Mouse (Mus musculus) ovary, postnatal 10 days (tissue): ENCODE results near the gene Mrgpra1.
"Not testable (repeated sequence)": the region's sequence is repeated elsewhere in the genome, so short reads cannot be mapped to it uniquely, and the experiment has no call there.

Source experiments
- DNase-seq: peaks from one replicate; pipeline ENCODE4 v3.0.0; 2022; ENCODE audit warnings: low spot score

Mrgpra1 gene

DNA sequence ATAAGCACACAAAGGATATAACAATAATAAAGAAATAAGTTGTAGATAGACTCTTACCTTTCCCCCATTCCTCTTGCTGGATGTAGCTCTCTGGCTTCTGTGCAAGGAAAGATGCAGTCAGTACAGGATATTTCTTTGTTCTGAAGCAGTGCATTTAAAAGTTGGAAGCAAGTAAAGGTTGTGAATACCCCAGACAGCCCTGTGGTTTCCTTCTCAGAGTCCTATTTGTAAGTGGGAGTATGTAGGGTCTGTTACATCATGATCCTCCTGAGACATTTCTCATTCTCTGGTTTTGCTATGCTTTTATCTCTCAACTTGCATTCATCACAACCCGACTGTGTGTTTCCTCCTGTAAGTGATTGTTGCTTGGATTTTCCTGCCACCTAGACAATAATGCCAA is at the start of gene Mrgpra1:
TSS of gene Mrgpra1 (minus strand) at position 101 of the 400 bp plus-strand sequence.
- no peak for DNase-seq

DNA sequence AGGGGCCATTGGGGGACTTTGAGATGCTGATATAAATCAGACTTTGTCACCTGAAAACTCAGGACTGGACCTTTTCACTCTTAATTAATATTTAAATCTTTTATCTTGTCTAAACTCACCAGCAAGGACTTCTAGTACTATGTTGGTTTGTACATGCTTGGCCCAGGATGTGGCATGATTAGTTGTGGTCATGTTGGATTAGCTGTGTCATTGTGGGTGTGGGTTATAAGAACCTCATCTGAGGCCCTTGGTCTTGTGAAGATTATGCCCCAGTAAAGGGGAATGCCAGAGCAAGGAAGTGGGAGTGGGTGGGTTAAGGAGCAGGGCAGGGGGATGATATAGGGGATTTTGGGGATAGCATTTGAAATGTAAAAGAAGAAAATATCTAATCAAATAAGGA is 47.1 kb upstream of the Mrgpra1 start:
- DNase-seq: no peak

DNA sequence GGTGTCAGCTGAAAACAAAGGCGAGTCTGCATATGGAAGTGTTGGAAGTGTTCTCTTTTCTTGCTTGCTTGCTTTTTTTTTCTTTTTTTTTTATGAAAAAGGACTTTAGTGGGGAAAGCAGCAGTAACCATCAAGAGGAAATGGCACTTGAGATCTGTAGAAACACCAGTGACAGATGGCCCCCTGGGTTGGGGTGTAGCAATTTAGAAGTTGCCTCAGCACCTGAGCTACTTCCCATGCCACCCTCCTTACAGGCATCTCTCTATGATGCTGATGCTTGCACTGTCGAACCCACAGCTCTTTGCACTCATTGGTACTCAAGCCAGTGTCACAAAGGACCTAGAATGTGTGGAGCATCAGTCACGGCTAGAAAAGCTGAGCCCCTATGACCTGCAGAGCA is 5.6 kb downstream of the Mrgpra1 start:
- DNase-seq: no peak

DNA sequence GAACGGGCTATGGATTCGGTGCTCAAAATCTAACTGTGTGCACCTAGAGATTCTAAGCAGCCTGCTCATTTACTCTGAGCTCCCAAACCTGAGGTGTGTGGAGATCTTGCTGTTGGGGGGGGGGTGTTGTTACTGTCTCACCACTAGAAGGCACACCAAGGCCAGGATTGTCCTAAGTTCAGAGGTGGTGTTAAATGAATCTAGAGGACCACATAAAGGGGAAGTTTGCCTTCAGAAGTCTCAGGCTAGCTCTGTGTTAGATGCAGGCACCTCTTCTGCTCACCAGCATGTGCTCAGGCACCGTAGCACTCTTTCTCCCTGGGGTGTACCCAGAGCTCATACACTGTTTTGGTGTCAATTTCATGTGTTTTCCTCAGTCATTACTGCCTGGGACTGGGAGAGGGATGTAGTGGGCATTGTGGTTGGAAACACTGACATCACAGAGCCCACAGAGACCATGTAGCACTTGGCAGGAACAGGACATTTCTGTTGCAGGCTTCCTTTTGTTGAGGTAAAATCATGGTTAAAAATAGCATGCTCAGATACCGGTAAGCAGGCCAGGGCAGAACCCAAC is 8.0 kb downstream of the Mrgpra1 start:
- DNase-seq: no peak

DNA sequence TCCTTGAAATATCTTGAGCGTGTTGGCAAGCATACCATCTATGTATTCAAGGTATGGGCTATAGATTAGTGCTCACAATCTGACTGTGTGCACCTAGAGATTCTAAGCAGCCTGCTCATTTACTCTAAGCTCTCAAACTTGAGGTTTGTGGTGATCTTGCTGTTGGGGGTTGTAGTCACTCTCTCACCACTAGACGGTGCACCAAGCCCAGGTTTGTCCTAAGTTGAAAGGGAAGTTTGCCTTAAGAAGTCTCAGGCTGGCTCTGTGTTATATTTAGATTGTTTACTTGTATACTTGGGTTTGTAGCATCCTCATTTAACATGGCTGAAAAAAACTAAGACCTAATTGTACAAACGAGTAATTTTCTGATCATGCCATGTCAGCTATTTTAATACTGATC is 12.2 kb downstream of the Mrgpra1 start:
- DNase-seq: not testable (repeated sequence)

DNA sequence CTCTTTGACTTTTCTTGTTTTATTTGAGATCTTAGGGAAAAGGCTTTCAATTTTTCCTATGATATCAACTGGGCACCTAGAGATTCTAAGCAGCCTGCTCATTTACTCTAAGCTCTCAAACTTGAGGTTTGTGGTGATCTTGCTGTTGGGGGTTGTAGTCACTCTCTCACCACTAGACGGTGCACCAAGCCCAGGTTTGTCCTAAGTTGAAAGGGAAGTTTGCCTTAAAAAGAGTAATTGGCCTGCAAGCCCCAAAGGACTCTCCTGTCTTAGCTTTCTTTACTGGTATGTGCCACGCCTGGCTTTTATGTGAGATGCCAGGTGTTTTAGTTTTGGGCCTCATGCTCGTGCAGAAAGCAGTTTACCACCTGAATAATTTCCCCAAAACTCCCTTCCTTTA is 12.7 kb downstream of the Mrgpra1 start:
- DNase-seq: not testable (repeated sequence)

DNA sequence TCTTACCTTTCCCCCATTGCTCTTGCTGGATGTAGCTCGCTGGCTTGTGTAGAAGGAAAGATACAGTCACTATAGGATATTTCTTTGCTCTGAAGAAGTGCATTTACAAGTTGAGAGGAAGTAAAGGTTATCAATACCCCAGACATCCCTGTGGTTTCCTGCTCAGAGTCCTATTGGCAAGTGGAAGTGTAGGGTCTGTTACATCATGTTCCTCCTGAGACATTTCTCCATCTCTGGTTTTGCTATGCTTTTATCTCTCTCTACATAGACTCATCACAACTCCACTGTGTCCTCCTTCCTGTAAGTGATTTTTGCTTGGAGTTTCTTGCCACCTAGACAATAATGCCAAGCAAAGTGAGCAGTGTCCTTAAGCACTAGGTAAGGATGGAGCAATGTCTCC is 35.7 kb downstream of the Mrgpra1 start:
- DNase-seq: no peak

DNA sequence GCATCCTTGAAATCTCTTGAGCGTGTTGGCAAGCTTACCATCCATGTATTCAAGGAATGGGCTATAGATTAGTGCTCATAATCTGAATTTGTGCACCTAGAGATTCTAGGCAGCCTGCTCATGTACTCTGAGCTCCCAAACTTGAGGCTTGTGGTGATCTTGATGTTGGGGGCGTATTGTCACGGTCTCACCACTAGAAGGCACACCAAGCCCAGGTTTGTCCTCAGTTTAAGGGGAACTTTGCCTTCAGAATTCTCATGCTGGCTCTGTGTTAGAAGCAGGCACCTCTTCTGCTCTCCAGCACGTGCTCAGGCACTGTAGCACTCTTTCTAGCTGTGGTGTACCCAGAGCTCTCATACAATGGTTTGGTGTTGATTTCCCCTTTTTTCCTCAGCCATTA is 41.8 kb downstream of the Mrgpra1 start:
- DNase-seq: no peak

DNA sequence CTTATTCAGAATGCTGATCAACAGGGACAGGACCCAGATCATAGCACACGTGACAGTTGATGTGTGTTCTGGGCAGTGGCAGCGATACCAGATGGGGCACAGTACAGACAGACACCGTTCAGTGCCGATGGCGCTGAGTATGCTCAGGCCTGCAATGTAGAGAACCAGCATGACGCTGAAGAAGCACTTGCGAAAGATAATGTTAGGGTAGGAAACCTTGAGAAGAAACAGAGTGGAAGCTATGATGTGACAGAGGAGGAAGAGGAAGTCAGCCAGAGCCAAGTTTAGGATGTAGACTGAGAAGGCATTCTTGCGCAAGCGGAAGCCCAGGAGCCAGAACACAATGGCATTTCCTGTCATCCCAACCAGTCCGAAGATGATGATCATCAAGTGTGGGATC is 44.2 kb downstream of the Mrgpra1 start:
- no peak for DNase-seq

DNA sequence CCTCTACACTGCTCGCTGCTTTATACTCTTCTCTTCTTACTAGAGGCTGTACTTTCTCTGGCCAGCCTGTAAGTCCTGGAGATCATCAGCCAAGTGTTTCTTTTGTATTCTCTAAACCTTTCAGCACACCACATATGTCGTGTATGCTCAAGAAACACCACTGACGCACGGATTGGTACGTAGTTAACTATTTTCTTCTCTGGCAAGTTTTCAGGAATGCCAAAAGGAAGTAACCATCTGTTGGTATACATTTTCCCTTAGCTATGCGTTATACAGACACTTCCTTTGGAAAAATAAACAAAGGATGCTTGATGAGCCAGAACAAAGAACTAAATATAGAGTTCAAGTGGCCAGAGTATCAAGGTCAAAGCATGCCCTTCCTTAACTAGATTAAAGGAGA is 49.4 kb downstream of the Mrgpra1 start:
- not testable (repeated sequence) for DNase-seq

DNA sequence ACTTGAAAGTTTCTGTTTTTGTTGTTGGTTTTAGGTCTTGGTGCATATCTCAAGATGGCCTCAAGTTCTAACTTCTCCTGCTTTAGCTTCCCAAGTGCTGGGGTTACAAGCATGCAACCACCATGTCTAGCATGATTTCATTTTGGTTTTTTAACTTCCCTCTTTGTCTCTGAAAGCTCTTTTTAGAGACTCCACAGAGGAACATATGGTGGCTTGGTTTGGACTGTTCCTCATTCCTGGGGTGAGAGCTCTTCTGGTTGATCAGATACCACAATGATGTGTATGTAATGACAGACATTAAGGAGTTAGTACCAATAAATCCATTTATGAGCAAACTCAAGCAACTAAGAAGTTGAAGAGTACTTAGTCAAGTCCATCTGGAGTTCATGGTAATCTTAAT is 54.4 kb downstream of the Mrgpra1 start:
- DNase-seq: not testable (repeated sequence)
